Comparison of ENCODE assay signal across 19 mouse cellular contexts in genomic region chr5:115454422-115455090, GRCm38 (mm10). TPM values are rescaled to one million over a fixed set of nuclear protein-coding genes. Genes with fewer than 3 reads are reported as not detected.
DNase-seq lines count a peak whose midpoint lies in the region; ATAC-seq and TF ChIP-seq lines count a peak whose summit lies in the region.
"Had no signal": no experiment of that assay in that cellular context is flagged by ENCODE, and none has a peak within 500 bp of the region (broad histone marks: within the 10 kb centered on the region; RNA-seq: fewer than 3 reads in every experiment).

No protein-coding gene starts in this region.

- H3K4me1 ChIP-seq in forebrain, embryonic 12.5 days: no peaks in the 10 kb centered on the region
- no peaks in the 10 kb centered on the region for H3K4me1 ChIP-seq in forebrain, embryonic 16.5 days (replicated peaks; ENCODE audit: control insufficient read depth, insufficient read depth, low read length)
- no peaks in the 10 kb centered on the region for H3K4me1 ChIP-seq in kidney, postnatal 0 days (replicated peaks; ENCODE audit: insufficient read depth, low read length)
- no peaks in the 10 kb centered on the region; the same call in 1 of the 2 replicates for H3K4me1 ChIP-seq in hindbrain, embryonic 12.5 days
- H3K4me1 ChIP-seq in midbrain, embryonic 14.5 days (ENCODE audit: control insufficient read depth, insufficient read depth, low read length): no peaks in the 10 kb centered on the region

- H3K27ac ChIP-seq in forebrain, embryonic 12.5 days: peak overlapping the region; percentile 2; the same call in 1 of the 2 replicates
- no peak overlapping the region for H3K27ac ChIP-seq in forebrain, embryonic 16.5 days (ENCODE audit: low read length)
- H3K27ac ChIP-seq in kidney, postnatal 0 days: no peak overlapping the region
- peak overlapping the region; percentile 3; the same call in 1 of the 2 replicates for H3K27ac ChIP-seq in hindbrain, embryonic 12.5 days
- 0 out of 2 replicates have a peak overlapping the region, but pooled peaks have one; percentile 1 for H3K27ac ChIP-seq in midbrain, embryonic 14.5 days (replicated peaks; ENCODE audit: low read depth, low read length)
- H3K27ac ChIP-seq: macrophage had no signal

- no peak overlapping the region for H3K4me2 ChIP-seq in forebrain, embryonic 12.5 days
- H3K4me2 ChIP-seq in forebrain, embryonic 16.5 days (ENCODE audit: low read length): no peak overlapping the region
- no peak overlapping the region for H3K4me2 ChIP-seq in kidney, postnatal 0 days (ENCODE audit: low read length)
- no peak overlapping the region for H3K4me2 ChIP-seq in hindbrain, embryonic 12.5 days (replicated peaks)
- H3K4me2 ChIP-seq in midbrain, embryonic 14.5 days (ENCODE audit: low read length): no peak overlapping the region
- H3K4me2 ChIP-seq: liver, embryonic 11.5 days had no signal

- WGBS in forebrain, embryonic 12.5 days: 84% methylated on average over 12 of the region's 12 CpGs
- 81% methylated on average over 12 of the region's 12 CpGs for WGBS in forebrain, embryonic 16.5 days
- 65% methylated on average over 12 of the region's 12 CpGs for WGBS in kidney, postnatal 0 days
- WGBS in hindbrain, embryonic 12.5 days: 82% methylated on average over 12 of the region's 12 CpGs
- WGBS in midbrain, embryonic 14.5 days: 76% methylated on average over 12 of the region's 12 CpGs

- DNase-seq in kidney, postnatal 0 days (ENCODE audit: low spot score): no peak
- no peak for DNase-seq in kidney, postnatal 14 days
- DNase-seq in midbrain, embryonic 14.5 days: no peak
- no peak for DNase-seq in MN1 (ENCODE audit: low spot score)
- DNase-seq: adrenal gland, postnatal 10 days; cerebellum, adult 11-12 months; cerebellum, postnatal 25 days; layer of hippocampus, postnatal 36 days; lung, adult 2 months; retina, postnatal 1 day; thymus, postnatal 36 days had no signal

- H3K9ac ChIP-seq in forebrain, embryonic 12.5 days: no peak overlapping the region
- no peak overlapping the region for H3K9ac ChIP-seq in forebrain, embryonic 16.5 days (replicated peaks; ENCODE audit: low read depth, low read length)
- H3K9ac ChIP-seq in kidney, postnatal 0 days (ENCODE audit: low read depth, low read length): 0 out of 2 replicates have a peak overlapping the region, but pooled peaks have one; percentile 4
- H3K9ac ChIP-seq in hindbrain, embryonic 12.5 days: no peak overlapping the region
- no peak overlapping the region; the same call in 1 of the 2 replicates for H3K9ac ChIP-seq in midbrain, embryonic 14.5 days (replicated peaks; ENCODE audit: low read length)

- H3K36me3 ChIP-seq in forebrain, embryonic 12.5 days (replicated peaks): peaks cover 54% of the 10 kb centered on the region
- peaks cover 30% of the 10 kb centered on the region for H3K36me3 ChIP-seq in forebrain, embryonic 16.5 days (ENCODE audit: control insufficient read depth, insufficient read depth)
- H3K36me3 ChIP-seq in kidney, postnatal 0 days (ENCODE audit: insufficient read depth, low read length): peaks cover 12% of the 10 kb centered on the region; the same call in 1 of the 2 replicates
- peaks cover 54% of the 10 kb centered on the region for H3K36me3 ChIP-seq in hindbrain, embryonic 12.5 days
- H3K36me3 ChIP-seq in midbrain, embryonic 14.5 days (ENCODE audit: control insufficient read depth, insufficient read depth, low read length): peaks cover 53% of the 10 kb centered on the region

- no peak for TF ChIP-seq CTCF in kidney, postnatal 0 days (IDR thresholded peaks at IDR 0.05; ENCODE audit: low read depth)

- no peaks in the 10 kb centered on the region for H3K27me3 ChIP-seq in forebrain, embryonic 12.5 days
- no peaks in the 10 kb centered on the region for H3K27me3 ChIP-seq in forebrain, embryonic 16.5 days (replicated peaks; ENCODE audit: control insufficient read depth, insufficient read depth, low read length)
- no peaks in the 10 kb centered on the region for H3K27me3 ChIP-seq in kidney, postnatal 0 days (ENCODE audit: insufficient read depth, low read length)
- H3K27me3 ChIP-seq in hindbrain, embryonic 12.5 days: no peaks in the 10 kb centered on the region
- no peaks in the 10 kb centered on the region for H3K27me3 ChIP-seq in midbrain, embryonic 14.5 days (ENCODE audit: control insufficient read depth, insufficient read depth, low read length)

- peak; percentile 27; the same call in 1 of the 2 replicates for ATAC-seq in forebrain, embryonic 12.5 days (ENCODE audit: low FRiP score)
- ATAC-seq in forebrain, embryonic 16.5 days: no peak
- no peak for ATAC-seq in kidney, postnatal 0 days (replicated peaks; ENCODE audit: low FRiP score, low read depth)
- ATAC-seq in hindbrain, embryonic 12.5 days (ENCODE audit: low FRiP score): no peak
- peak; percentile 9; the same call in 1 of the 2 replicates for ATAC-seq in midbrain, embryonic 14.5 days (ENCODE audit: low FRiP score, low TSS enrichment)
- ATAC-seq in frontal cortex, adult (ENCODE audit: low TSS enrichment): no peak
- ATAC-seq: intestine, postnatal 0 days had no signal

- no peak overlapping the region for H3K4me3 ChIP-seq in forebrain, embryonic 12.5 days (replicated peaks)
- no peak overlapping the region for H3K4me3 ChIP-seq in forebrain, embryonic 16.5 days (replicated peaks; ENCODE audit: low read length)
- H3K4me3 ChIP-seq in kidney, postnatal 0 days (replicated peaks; ENCODE audit: low read depth, low read length): no peak overlapping the region
- H3K4me3 ChIP-seq in hindbrain, embryonic 12.5 days: no peak overlapping the region
- no peak overlapping the region for H3K4me3 ChIP-seq in midbrain, embryonic 14.5 days (replicated peaks; ENCODE audit: low read depth, low read length)

- H3K9me3 ChIP-seq in forebrain, embryonic 12.5 days: no peaks in the 10 kb centered on the region
- no peaks in the 10 kb centered on the region for H3K9me3 ChIP-seq in forebrain, embryonic 16.5 days (ENCODE audit: control insufficient read depth, low read length)
- no peaks in the 10 kb centered on the region for H3K9me3 ChIP-seq in kidney, postnatal 0 days (replicated peaks; ENCODE audit: low read length)
- no peaks in the 10 kb centered on the region for H3K9me3 ChIP-seq in hindbrain, embryonic 12.5 days (replicated peaks)
- H3K9me3 ChIP-seq in midbrain, embryonic 14.5 days (ENCODE audit: control insufficient read depth, low read length): no peaks in the 10 kb centered on the region

RNA-seq across cellular contexts. Expression of gene Pla2g1b, which starts 11.5 kb away (rescaled TPM):
- polyA plus RNA-seq in forebrain, embryonic 12.5 days (2016; fragmentation: Nextera tagmentation; extraction: Ambion mirVana): not detected in 2 replicates
- not detected in 2 replicates for polyA plus RNA-seq in forebrain, embryonic 16.5 days (2015; fragmentation: Nextera tagmentation; extraction: Ambion mirVana)
- 0.97 and 0.98 TPM in 2 replicates for polyA plus RNA-seq in kidney, postnatal 0 days (2015; fragmentation: Nextera tagmentation; extraction: Ambion mirVana)
- not detected in 2 replicates for polyA plus RNA-seq in hindbrain, embryonic 12.5 days (2016; fragmentation: Nextera tagmentation; extraction: Ambion mirVana)
- polyA plus RNA-seq in midbrain, embryonic 14.5 days (2014; fragmentation: Nextera tagmentation; extraction: Ambion mirVana): not detected in 2 replicates
- polyA plus RNA-seq: heart, embryonic 14.5 days; macrophage had no signal

RNA-seq across cellular contexts. Expression of gene Msi1, which starts 25.2 kb away (rescaled TPM):
- polyA plus RNA-seq in forebrain, embryonic 12.5 days (2016; fragmentation: Nextera tagmentation; extraction: Ambion mirVana): 161 and 182 TPM in 2 replicates
- 53.9 and 62.2 TPM in 2 replicates for polyA plus RNA-seq in forebrain, embryonic 16.5 days (2015; fragmentation: Nextera tagmentation; extraction: Ambion mirVana)
- 12.4 and 13.3 TPM in 2 replicates for polyA plus RNA-seq in kidney, postnatal 0 days (2015; fragmentation: Nextera tagmentation; extraction: Ambion mirVana)
- polyA plus RNA-seq in hindbrain, embryonic 12.5 days (2016; fragmentation: Nextera tagmentation; extraction: Ambion mirVana): 128 and 131 TPM in 2 replicates
- polyA plus RNA-seq in midbrain, embryonic 14.5 days (2014; fragmentation: Nextera tagmentation; extraction: Ambion mirVana): 71.6 and 101 TPM in 2 replicates
- polyA plus RNA-seq: macrophage had no signal

RNA-seq across cellular contexts. Expression of gene Sirt4, which starts 30.0 kb away (rescaled TPM):
- polyA plus RNA-seq in forebrain, embryonic 12.5 days (2016; fragmentation: Nextera tagmentation; extraction: Ambion mirVana): 20.0 and 23.2 TPM in 2 replicates
- 32.7 and 37.6 TPM in 2 replicates for polyA plus RNA-seq in forebrain, embryonic 16.5 days (2015; fragmentation: Nextera tagmentation; extraction: Ambion mirVana)
- polyA plus RNA-seq in kidney, postnatal 0 days (2015; fragmentation: Nextera tagmentation; extraction: Ambion mirVana): 19.6 and 20.2 TPM in 2 replicates
- polyA plus RNA-seq in hindbrain, embryonic 12.5 days (2016; fragmentation: Nextera tagmentation; extraction: Ambion mirVana): 23.1 and 24.7 TPM in 2 replicates
- polyA plus RNA-seq in midbrain, embryonic 14.5 days (2014; fragmentation: Nextera tagmentation; extraction: Ambion mirVana): 23.8 and 25.9 TPM in 2 replicates

RNA-seq across cellular contexts. Expression of gene Pxn, which starts 51.9 kb away (rescaled TPM):
- polyA plus RNA-seq in forebrain, embryonic 12.5 days (2016; fragmentation: Nextera tagmentation; extraction: Ambion mirVana): 24.6 and 25.3 TPM in 2 replicates
- 20.6 and 22.5 TPM in 2 replicates for polyA plus RNA-seq in forebrain, embryonic 16.5 days (2015; fragmentation: Nextera tagmentation; extraction: Ambion mirVana)
- polyA plus RNA-seq in kidney, postnatal 0 days (2015; fragmentation: Nextera tagmentation; extraction: Ambion mirVana): 48.3 and 53.1 TPM in 2 replicates
- 34.0 and 39.2 TPM in 2 replicates for polyA plus RNA-seq in hindbrain, embryonic 12.5 days (2016; fragmentation: Nextera tagmentation; extraction: Ambion mirVana)
- polyA plus RNA-seq in midbrain, embryonic 14.5 days (2014; fragmentation: Nextera tagmentation; extraction: Ambion mirVana): 10.9 and 11.3 TPM in 2 replicates

Comparison
In these comparisons a context has a peak if more than half of its experiments do, and no peak if none do; other contexts are left out.
1. ATAC-seq: peak in forebrain, embryonic 12.5 days (single experiment) and midbrain, embryonic 14.5 days (single experiment); none in forebrain, embryonic 16.5 days (single experiment), kidney, postnatal 0 days (single experiment), hindbrain, embryonic 12.5 days (single experiment) and frontal cortex, adult (single experiment).
2. H3K27ac ChIP-seq: peak in forebrain, embryonic 12.5 days (single experiment), hindbrain, embryonic 12.5 days (single experiment) and midbrain, embryonic 14.5 days (single experiment); none in forebrain, embryonic 16.5 days (single experiment) and kidney, postnatal 0 days (single experiment).